Mouse (Mus musculus) hindbrain, embryonic 10.5 days (tissue): ENCODE results near the gene Meltf. TPM values are rescaled to one million over a fixed set of nuclear protein-coding genes. Genes with fewer than 3 reads are reported as not detected.

Experiments used
- DNase-seq: peaks from one replicate; pipeline ENCODE4 v3.0.0-alpha.2; 2017; ENCODE audit warnings: low spot score
- H3K27ac ChIP-seq: fragments of 300-500 bp; sonication (generic); 2 replicates; pipeline ENCODE4 v1.5.1; 2016; ENCODE audit warnings: mild to moderate bottlenecking, moderate library complexity
- H3K27me3 ChIP-seq: fragments of 300-500 bp; sonication (generic); 2 replicates; pipeline ENCODE4 v1.6.1; 2016; ENCODE audit warnings: mild to moderate bottlenecking; ENCODE audit not compliant: poor library complexity, insufficient read depth, severe bottlenecking
- H3K36me3 ChIP-seq: fragments of 300-500 bp; sonication (generic); 2 replicates; pipeline ENCODE4 v1.6.1; 2016; ENCODE audit warnings: mild to moderate bottlenecking, moderate library complexity
- H3K4me1 ChIP-seq: fragments of 300-500 bp; sonication (generic); replicated peaks from 2 replicates; pipeline ENCODE4 v1.6.1; 2016; ENCODE audit warnings: mild to moderate bottlenecking
- H3K4me3 ChIP-seq: fragments of 300-500 bp; sonication (generic); 2 replicates; pipeline ENCODE4 v1.5.1; 2016; ENCODE audit warnings: mild to moderate bottlenecking, moderate library complexity
- H3K9me3 ChIP-seq: fragments of 300-500 bp; sonication (generic); 2 replicates; pipeline ENCODE4 v1.6.1; 2016; ENCODE audit warnings: mild to moderate bottlenecking, moderate library complexity
- WGBS: fragments of 180-500 bp; shearing (Covaris S2); methylation state at CpG from one replicate; pipeline ENCODE4 v1.1.7; 2016; 5-methylcytosine and 5-hydroxymethylcytosine counted together
- polyA plus RNA-seq: library from polyadenylated mRNA; unstranded; fragments of >200 nt; fragmentation: Nextera tagmentation; extraction: Ambion mirVana; gene quantifications from 2 replicates; pipeline ENCODE4 v1.2.1, GENCODE M21; 2016

Meltf gene
- polyA plus RNA-seq, 1 experiment from 2014 or later, result 0.07 TPM

- WGBS, result 94% methylated on average over 8 of the region's 8 CpGs
- DNase-seq, result no peak
- Histone ChIP-seq H3K36me3 (peaks cover 52% of the 10 kb centered on the region), H3K9me3 (no peaks in the 10 kb centered on the region), H3K4me3 (no peak overlapping the region), H3K27ac (no peak overlapping the region), H3K27me3 (peaks cover under 1% of the 10 kb centered on the region; the same call in 1 of the 2 replicates), H3K4me1 (peaks cover 3% of the 10 kb centered on the region)
Measured at GRCm38 (mm10) chr16:31873721-31874120, 4.9 kb upstream of the Meltf start.

GRCm38 (mm10) chr16:31875391-31875790, 3.2 kb upstream of the Meltf start:
- Histone ChIP-seq H3K27ac (no peak overlapping the region), H3K27me3 (peaks cover 17% of the 10 kb centered on the region), H3K36me3 (peaks cover 37% of the 10 kb centered on the region), H3K4me1 (peaks cover 19% of the 10 kb centered on the region), H3K4me3 (no peak overlapping the region), H3K9me3 (no peaks in the 10 kb centered on the region)
- WGBS, result 98% methylated on average over 4 of the region's 4 CpGs
- DNase-seq, result no peak

GRCm38 (mm10) chr16:31876386-31876785, 2.2 kb upstream of the Meltf start:
- 88% methylated on average over 10 of the region's 10 CpGs for WGBS
- no peak overlapping the region for H3K4me3 ChIP-seq

GRCm38 (mm10) chr16:31878052-31878451, 558 bp upstream of the Meltf start:
- 75% methylated on average over 6 of the region's 6 CpGs for WGBS
- Histone ChIP-seq H3K9me3 (no peaks in the 10 kb centered on the region), H3K27ac (no peak overlapping the region)

More at GRCm38 (mm10) chr16:31876386-31876785, 2.2 kb upstream of the Meltf start:
- Histone ChIP-seq H3K36me3 (peaks cover 30% of the 10 kb centered on the region), H3K4me1 (peaks cover 19% of the 10 kb centered on the region), H3K27me3 (peaks cover 17% of the 10 kb centered on the region), H3K9me3 (no peaks in the 10 kb centered on the region), H3K27ac (no peak overlapping the region)
- DNase-seq, result no peak

GRCm38 (mm10) chr16:31880146-31880840, 1.7 kb downstream of the Meltf start:
- no peaks in the 10 kb centered on the region for H3K36me3 ChIP-seq
- H3K4me1 ChIP-seq, result peaks cover 53% of the 10 kb centered on the region
- no peak for DNase-seq
- H3K27me3 ChIP-seq, result peaks cover 32% of the 10 kb centered on the region
- no peak overlapping the region for H3K4me3 ChIP-seq
- no peaks in the 10 kb centered on the region for H3K9me3 ChIP-seq
- 84% methylated on average over 8 of the region's 8 CpGs for WGBS
- H3K27ac ChIP-seq, result no peak overlapping the region

More at GRCm38 (mm10) chr16:31878052-31878451, 558 bp upstream of the Meltf start:
- Histone ChIP-seq H3K4me1 (peaks cover 31% of the 10 kb centered on the region), H3K4me3 (no peak overlapping the region), H3K36me3 (peaks cover 19% of the 10 kb centered on the region), H3K27me3 (peaks cover 22% of the 10 kb centered on the region)
- no peak for DNase-seq

GRCm38 (mm10) chr16:31882381-31882908, 3.8 kb downstream of the Meltf start:
- peaks cover 54% of the 10 kb centered on the region for H3K4me1 ChIP-seq
- peaks cover 34% of the 10 kb centered on the region for H3K27me3 ChIP-seq
- no peaks in the 10 kb centered on the region for H3K36me3 ChIP-seq
- no peak for DNase-seq
- H3K27ac ChIP-seq, result no peak overlapping the region
- no peak overlapping the region for H3K4me3 ChIP-seq
- no peaks in the 10 kb centered on the region for H3K9me3 ChIP-seq
- WGBS, result 71% methylated on average over 9 of the region's 9 CpGs

GRCm38 (mm10) chr16:31883302-31883701, 4.7 kb downstream of the Meltf start:
- no peaks in the 10 kb centered on the region for H3K9me3 ChIP-seq
- WGBS, result 79% methylated on average over 14 of the region's 14 CpGs
- peaks cover 54% of the 10 kb centered on the region for H3K4me1 ChIP-seq
- H3K27ac ChIP-seq, result no peak overlapping the region
- peaks cover 39% of the 10 kb centered on the region for H3K27me3 ChIP-seq
- H3K4me3 ChIP-seq, result 0 out of 2 replicates have a peak overlapping the region, but pooled peaks have one; percentile 7
- no peaks in the 10 kb centered on the region for H3K36me3 ChIP-seq
- DNase-seq, result no peak

GRCm38 (mm10) chr16:31883902-31884301, 5.3 kb downstream of the Meltf start:
- no peak for DNase-seq

GRCm38 (mm10) chr16:31890907-31891306, 12.3 kb downstream of the Meltf start:
- no peak overlapping the region for H3K4me3 ChIP-seq
- DNase-seq, result no peak
- 73% methylated on average over 7 of the region's 7 CpGs for WGBS

More at GRCm38 (mm10) chr16:31883902-31884301, 5.3 kb downstream of the Meltf start:
- 9% methylated on average over 6 of the region's 6 CpGs for WGBS
- Histone ChIP-seq H3K27ac (no peak overlapping the region), H3K27me3 (peaks cover 36% of the 10 kb centered on the region), H3K4me3 (0 out of 2 replicates have a peak overlapping the region, but pooled peaks have one; percentile 7), H3K9me3 (no peaks in the 10 kb centered on the region), H3K4me1 (peaks cover 49% of the 10 kb centered on the region), H3K36me3 (no peaks in the 10 kb centered on the region)

GRCm38 (mm10) chr16:31893396-31894141, 15.0 kb downstream of the Meltf start:
- no peak for DNase-seq
- WGBS, result 62% methylated on average over 5 of the region's 5 CpGs
- peaks cover 27% of the 10 kb centered on the region for H3K27me3 ChIP-seq

More at GRCm38 (mm10) chr16:31890907-31891306, 12.3 kb downstream of the Meltf start:
- no peaks in the 10 kb centered on the region for H3K36me3 ChIP-seq
- no peaks in the 10 kb centered on the region for H3K9me3 ChIP-seq
- peak overlapping the region; percentile 47; the same call in 1 of the 2 replicates for H3K27ac ChIP-seq
- peaks cover 22% of the 10 kb centered on the region for H3K27me3 ChIP-seq
- H3K4me1 ChIP-seq, result peaks cover 30% of the 10 kb centered on the region

GRCm38 (mm10) chr16:31896971-31897774, 18.6 kb downstream of the Meltf start:
- H3K27ac ChIP-seq, result peak overlapping the region; percentile 64

More at GRCm38 (mm10) chr16:31893396-31894141, 15.0 kb downstream of the Meltf start:
- Histone ChIP-seq H3K9me3 (no peaks in the 10 kb centered on the region), H3K4me3 (no peak overlapping the region), H3K36me3 (no peaks in the 10 kb centered on the region), H3K4me1 (peaks cover 47% of the 10 kb centered on the region), H3K27ac (no peak overlapping the region)

More at GRCm38 (mm10) chr16:31896971-31897774, 18.6 kb downstream of the Meltf start:
- DNase-seq, result peak; percentile 65
- Histone ChIP-seq H3K4me3 (peak overlapping the region; percentile 45), H3K27me3 (peaks cover 22% of the 10 kb centered on the region), H3K36me3 (no peaks in the 10 kb centered on the region), H3K4me1 (peaks cover 35% of the 10 kb centered on the region), H3K9me3 (peaks cover 9% of the 10 kb centered on the region; the same call in 1 of the 2 replicates)
- WGBS, result 11% methylated on average over 29 of the region's 29 CpGs
